In genomic region chr19:45049523-45049922, GRCm38 (mm10) we compare ENCODE assay signal across 17 mouse cellular contexts. TPM values are rescaled to one million over a fixed set of nuclear protein-coding genes. Genes with fewer than 3 reads are reported as not detected.
A peak's percentile ranks its signal among the peaks of the same experiment; 100 is the strongest.
DNase-seq lines count a peak whose midpoint lies in the region; ATAC-seq and TF ChIP-seq lines count a peak whose summit lies in the region.
"Had no signal": no experiment of that assay in that cellular context is flagged by ENCODE, and none has a peak within 500 bp of the region (broad histone marks: within the 10 kb centered on the region; RNA-seq: fewer than 3 reads in every experiment).

No protein-coding gene starts in this region.

- H3K4me2 ChIP-seq in forebrain, embryonic 13.5 days, result peak overlapping the region; percentile 68
- H3K4me2 ChIP-seq in forebrain, embryonic 12.5 days, result no peak overlapping the region
- peak overlapping the region; percentile 70 for H3K4me2 ChIP-seq in hindbrain, embryonic 15.5 days
- peak overlapping the region; percentile 60; the same call in 1 of the 2 replicates for H3K4me2 ChIP-seq in neural tube, embryonic 14.5 days (ENCODE audit: low read depth, low read length)

- no peak for ATAC-seq in forebrain, embryonic 13.5 days
- ATAC-seq in forebrain, embryonic 12.5 days (ENCODE audit: low FRiP score), result no peak
- ATAC-seq in hindbrain, embryonic 15.5 days (ENCODE audit: low FRiP score, low read depth), result no peak
- no peak for ATAC-seq in neural tube, embryonic 14.5 days (ENCODE audit: low read depth)

- H3K4me3 ChIP-seq in forebrain, embryonic 13.5 days, result no peak overlapping the region
- no peak overlapping the region for H3K4me3 ChIP-seq in forebrain, embryonic 12.5 days (replicated peaks)
- peak overlapping the region; percentile 48 for H3K4me3 ChIP-seq in left cerebral cortex, adult 2 months
- peak overlapping the region; percentile 57; the same call in 1 of the 2 replicates for H3K4me3 ChIP-seq in hindbrain, embryonic 15.5 days
- H3K4me3 ChIP-seq in neural tube, embryonic 14.5 days (ENCODE audit: low read depth, low read length), result no peak overlapping the region
- H3K4me3 ChIP-seq: erythroblast, embryonic 14.5 days had no signal

- H3K27me3 ChIP-seq in forebrain, embryonic 13.5 days, result peaks cover 16% of the 10 kb centered on the region
- H3K27me3 ChIP-seq in forebrain, embryonic 12.5 days, result peaks cover 26% of the 10 kb centered on the region
- no peaks in the 10 kb centered on the region for H3K27me3 ChIP-seq in hindbrain, embryonic 15.5 days
- H3K27me3 ChIP-seq in neural tube, embryonic 14.5 days (ENCODE audit: control insufficient read depth, insufficient read depth, low read length), result no peaks in the 10 kb centered on the region

- peaks cover 43% of the 10 kb centered on the region for H3K4me1 ChIP-seq in forebrain, embryonic 13.5 days
- H3K4me1 ChIP-seq in forebrain, embryonic 12.5 days, result peaks cover 33% of the 10 kb centered on the region
- H3K4me1 ChIP-seq in hindbrain, embryonic 15.5 days (replicated peaks), result peaks cover 40% of the 10 kb centered on the region
- peaks cover 20% of the 10 kb centered on the region for H3K4me1 ChIP-seq in neural tube, embryonic 14.5 days (ENCODE audit: control insufficient read depth, insufficient read depth, low read length)

- DNase-seq in left cerebral cortex, adult 2 months (ENCODE audit: extremely low spot score in 1 of 2, low spot score in 2 of 2), result no peak
- no peak for DNase-seq in left cerebral cortex, postnatal 36 days (ENCODE audit: low spot score in 2 of 2)
- DNase-seq in kidney, postnatal 14 days, result no peak
- no peak for DNase-seq in ovary, postnatal 36 days (ENCODE audit: low spot score)
- DNase-seq: adrenal gland, postnatal 36 days; embryo, embryonic 11 days; kidney, adult 18-20 months; kidney, postnatal 4 days; lung, embryonic 14.5 days; right cerebral cortex, adult 18-20 months had no signal

- H3K27ac ChIP-seq in forebrain, embryonic 13.5 days, result no peak overlapping the region
- no peak overlapping the region for H3K27ac ChIP-seq in forebrain, embryonic 12.5 days
- H3K27ac ChIP-seq in left cerebral cortex, adult 2 months, result peak overlapping the region; percentile 94
- no peak overlapping the region for H3K27ac ChIP-seq in hindbrain, embryonic 15.5 days (replicated peaks)
- no peak overlapping the region for H3K27ac ChIP-seq in neural tube, embryonic 14.5 days (ENCODE audit: low read depth, low read length)

- no peak for TF ChIP-seq CTCF in left cerebral cortex, adult 2 months (IDR thresholded peaks at IDR 0.05)

- peaks cover 35% of the 10 kb centered on the region for H3K36me3 ChIP-seq in forebrain, embryonic 13.5 days (ENCODE audit: poor library complexity, severe bottlenecking)
- peaks cover 17% of the 10 kb centered on the region for H3K36me3 ChIP-seq in forebrain, embryonic 12.5 days (replicated peaks)
- peaks cover 33% of the 10 kb centered on the region for H3K36me3 ChIP-seq in hindbrain, embryonic 15.5 days
- H3K36me3 ChIP-seq in neural tube, embryonic 14.5 days (ENCODE audit: control insufficient read depth, insufficient read depth, low read length), result peaks cover 23% of the 10 kb centered on the region

- WGBS in forebrain, embryonic 13.5 days, result 83% methylated on average over 9 of the region's 9 CpGs
- WGBS in forebrain, embryonic 12.5 days, result 83% methylated on average over 9 of the region's 9 CpGs
- 77% methylated on average over 9 of the region's 9 CpGs for WGBS in hindbrain, embryonic 15.5 days
- WGBS in neural tube, embryonic 14.5 days, result 79% methylated on average over 9 of the region's 9 CpGs

- H3K9me3 ChIP-seq in forebrain, embryonic 13.5 days (replicated peaks), result no peaks in the 10 kb centered on the region
- H3K9me3 ChIP-seq in forebrain, embryonic 12.5 days, result no peaks in the 10 kb centered on the region
- H3K9me3 ChIP-seq in hindbrain, embryonic 15.5 days, result no peaks in the 10 kb centered on the region
- no peaks in the 10 kb centered on the region for H3K9me3 ChIP-seq in neural tube, embryonic 14.5 days (ENCODE audit: control insufficient read depth, low read length)
- H3K9me3 ChIP-seq: limb, embryonic 15.5 days had no signal

- 0 out of 2 replicates have a peak overlapping the region, but pooled peaks have one; percentile 47 for H3K9ac ChIP-seq in forebrain, embryonic 13.5 days
- no peak overlapping the region for H3K9ac ChIP-seq in forebrain, embryonic 12.5 days
- peak overlapping the region; percentile 65; the same call in 1 of the 2 replicates for H3K9ac ChIP-seq in hindbrain, embryonic 15.5 days
- no peak overlapping the region for H3K9ac ChIP-seq in neural tube, embryonic 14.5 days (replicated peaks; ENCODE audit: low read depth, low read length)
- H3K9ac ChIP-seq: limb, embryonic 15.5 days; lung, embryonic 14.5 days had no signal

- intact Hi-C loops in left cerebral cortex, adult 2 months (cut with DNase I), result no loop called here
- intact Hi-C loops in left cerebral cortex, postnatal 36 days (cut with DNase I), result no loop called here

RNA-seq across cellular contexts. Expression of gene Sfxn3, which starts 2.2 kb away (rescaled TPM):
- polyA plus RNA-seq in forebrain, embryonic 13.5 days (2015; fragmentation: Nextera tagmentation; extraction: Ambion mirVana), result 38.8 and 42.2 TPM in 2 replicates
- 30.3 and 30.4 TPM in 2 replicates for polyA plus RNA-seq in forebrain, embryonic 12.5 days (2016; fragmentation: Nextera tagmentation; extraction: Ambion mirVana)
- 100 to 1,000 TPM; 120 to 125 TPM for total RNA-seq in left cerebral cortex, adult 2 months (2021)
- total RNA-seq in left cerebral cortex, postnatal 36 days (2021), result 100 to 1,000 TPM; 118 to 119 TPM
- 74.7 and 90.5 TPM in 2 replicates for polyA plus RNA-seq in hindbrain, embryonic 15.5 days (2015; fragmentation: Nextera tagmentation; extraction: Ambion mirVana)
- 73.7 and 79.6 TPM in 2 replicates for polyA plus RNA-seq in neural tube, embryonic 14.5 days (2014; fragmentation: Nextera tagmentation; extraction: Ambion mirVana)

RNA-seq across cellular contexts. Expression of gene Pdzd7, which starts 4.0 kb away (rescaled TPM):
- polyA plus RNA-seq in forebrain, embryonic 13.5 days (2015; fragmentation: Nextera tagmentation; extraction: Ambion mirVana), result 0.92 and 1.5 TPM in 2 replicates
- polyA plus RNA-seq in forebrain, embryonic 12.5 days (2016; fragmentation: Nextera tagmentation; extraction: Ambion mirVana), result 0.45 and 0.50 TPM in 2 replicates
- total RNA-seq in left cerebral cortex, adult 2 months (2021), result 1 to 10 TPM; 5.2 to 6.1 TPM
- total RNA-seq in left cerebral cortex, postnatal 36 days (2021), result 1 to 10 TPM; 3.3 to 5.8 TPM
- 2.6 and 3.2 TPM in 2 replicates for polyA plus RNA-seq in hindbrain, embryonic 15.5 days (2015; fragmentation: Nextera tagmentation; extraction: Ambion mirVana)
- 2.3 and 2.5 TPM in 2 replicates for polyA plus RNA-seq in neural tube, embryonic 14.5 days (2014; fragmentation: Nextera tagmentation; extraction: Ambion mirVana)
- total RNA-seq: megakaryocyte, adult 5-6 weeks had no signal
- polyA plus RNA-seq: erythroblast, embryonic 14.5 days had no signal

RNA-seq across cellular contexts. Expression of gene Kazald1, which starts 25.5 kb away (rescaled TPM):
- polyA plus RNA-seq in forebrain, embryonic 13.5 days (2015; fragmentation: Nextera tagmentation; extraction: Ambion mirVana), result 0.46 and 0.76 TPM in 2 replicates
- 0.86 and 0.95 TPM in 2 replicates for polyA plus RNA-seq in forebrain, embryonic 12.5 days (2016; fragmentation: Nextera tagmentation; extraction: Ambion mirVana)
- total RNA-seq in left cerebral cortex, adult 2 months (2021), result 1 to 10 TPM; 4.3 to 5.5 TPM
- 1 to 10 TPM; 3.4 to 4.1 TPM for total RNA-seq in left cerebral cortex, postnatal 36 days (2021)
- 2.3 and 2.6 TPM in 2 replicates for polyA plus RNA-seq in hindbrain, embryonic 15.5 days (2015; fragmentation: Nextera tagmentation; extraction: Ambion mirVana)
- 1.2 and 2.1 TPM in 2 replicates for polyA plus RNA-seq in neural tube, embryonic 14.5 days (2014; fragmentation: Nextera tagmentation; extraction: Ambion mirVana)
- total RNA-seq: megakaryocyte, adult 5-6 weeks had no signal
- polyA plus RNA-seq: erythroblast, embryonic 14.5 days had no signal

RNA-seq across cellular contexts. Expression of gene Lzts2, which starts 35.3 kb away (rescaled TPM):
- polyA plus RNA-seq in forebrain, embryonic 13.5 days (2015; fragmentation: Nextera tagmentation; extraction: Ambion mirVana), result 24.5 and 24.7 TPM in 2 replicates
- polyA plus RNA-seq in forebrain, embryonic 12.5 days (2016; fragmentation: Nextera tagmentation; extraction: Ambion mirVana), result 48.7 and 51.4 TPM in 2 replicates
- total RNA-seq in left cerebral cortex, adult 2 months (2021), result 10 to 100 TPM; 36.5 to 39.1 TPM
- 10 to 100 TPM; 36.2 to 36.3 TPM for total RNA-seq in left cerebral cortex, postnatal 36 days (2021)
- polyA plus RNA-seq in hindbrain, embryonic 15.5 days (2015; fragmentation: Nextera tagmentation; extraction: Ambion mirVana), result 25.4 and 28.7 TPM in 2 replicates
- polyA plus RNA-seq in neural tube, embryonic 14.5 days (2014; fragmentation: Nextera tagmentation; extraction: Ambion mirVana), result 16.1 and 20.3 TPM in 2 replicates

RNA-seq across cellular contexts. Expression of gene Mrpl43, which starts 43.3 kb away (rescaled TPM):
- polyA plus RNA-seq in forebrain, embryonic 13.5 days (2015; fragmentation: Nextera tagmentation; extraction: Ambion mirVana), result 82.2 and 89.7 TPM in 2 replicates
- 71.0 and 75.8 TPM in 2 replicates for polyA plus RNA-seq in forebrain, embryonic 12.5 days (2016; fragmentation: Nextera tagmentation; extraction: Ambion mirVana)
- total RNA-seq in left cerebral cortex, adult 2 months (2021), result 10 to 100 TPM; 40.9 to 41.8 TPM
- total RNA-seq in left cerebral cortex, postnatal 36 days (2021), result 10 to 100 TPM; 36.1 to 47.5 TPM
- polyA plus RNA-seq in hindbrain, embryonic 15.5 days (2015; fragmentation: Nextera tagmentation; extraction: Ambion mirVana), result 88.6 and 94.7 TPM in 2 replicates
- polyA plus RNA-seq in neural tube, embryonic 14.5 days (2014; fragmentation: Nextera tagmentation; extraction: Ambion mirVana), result 82.0 and 88.0 TPM in 2 replicates

Comparison
In these comparisons a context has a peak if more than half of its experiments do, and no peak if none do; other contexts are left out.
1. H3K9ac ChIP-seq: peak in forebrain, embryonic 13.5 days (single experiment) and hindbrain, embryonic 15.5 days (single experiment); none in forebrain, embryonic 12.5 days (single experiment) and neural tube, embryonic 14.5 days (single experiment).
2. H3K4me3 ChIP-seq: peak in left cerebral cortex, adult 2 months (single experiment) and hindbrain, embryonic 15.5 days (single experiment); none in forebrain, embryonic 13.5 days (single experiment), forebrain, embryonic 12.5 days (single experiment) and neural tube, embryonic 14.5 days (single experiment).